Mouse (Mus musculus): ENCODE measurements around the gene Trabd2b.

Gene Trabd2b

GRCm38 (mm10) chr4:114607873-114608272 is 201.3 kb downstream of the Trabd2b start:
- DNase-seq = no peak

- DNase-seq = no peak
These were observed 202.8 kb downstream of the Trabd2b start for GRCm38 (mm10) chr4:114609297-114609696.

- DNase-seq = peak; percentile 72 to 74
These were observed 204.8 kb downstream of the Trabd2b start for GRCm38 (mm10) chr4:114611166-114611929.

GRCm38 (mm10) chr4:114612032-114612431 is 205.5 kb downstream of the Trabd2b start:
- DNase-seq = peak; percentile 75 to 79

GRCm38 (mm10) chr4:114612827-114613226 is 206.3 kb downstream of the Trabd2b start:
- no peak for DNase-seq

GRCm38 (mm10) chr4:114614086-114614485 is 207.6 kb downstream of the Trabd2b start:
- DNase-seq = peak in 1 of 2 experiments; percentile 15

GRCm38 (mm10) chr4:114615765-114616164 is 209.2 kb downstream of the Trabd2b start:
- DNase-seq = no peak

GRCm38 (mm10) chr4:114622929-114623328 is 216.4 kb downstream of the Trabd2b start:
- no peak for DNase-seq

- no peak for DNase-seq
These were observed 217.8 kb downstream of the Trabd2b start for GRCm38 (mm10) chr4:114624114-114624910.

- DNase-seq = no peak
These were observed 218.8 kb downstream of the Trabd2b start for GRCm38 (mm10) chr4:114625357-114625756.

- no peak for DNase-seq
These were observed 219.4 kb downstream of the Trabd2b start for GRCm38 (mm10) chr4:114625920-114626319.

GRCm38 (mm10) chr4:114627674-114628293 is 221.3 kb downstream of the Trabd2b start:
- DNase-seq = no peak

- DNase-seq = peak; percentile 77 to 82
These were observed 229.4 kb downstream of the Trabd2b start for GRCm38 (mm10) chr4:114635889-114636288.

GRCm38 (mm10) chr4:114636324-114636723 is 229.8 kb downstream of the Trabd2b start:
- no peak for DNase-seq

GRCm38 (mm10) chr4:114637120-114637519 is 230.6 kb downstream of the Trabd2b start:
- DNase-seq = peak; percentile 32 to 35

GRCm38 (mm10) chr4:114642469-114642868 is 235.9 kb downstream of the Trabd2b start:
- DNase-seq = no peak

- no peak for DNase-seq
These were observed 237.2 kb downstream of the Trabd2b start for GRCm38 (mm10) chr4:114643679-114644208.

GRCm38 (mm10) chr4:114645341-114645740 is 238.8 kb downstream of the Trabd2b start:
- no peak for DNase-seq

GRCm38 (mm10) chr4:114646825-114647681 is 240.5 kb downstream of the Trabd2b start:
- DNase-seq = no peak

GRCm38 (mm10) chr4:114647689-114648088 is 241.2 kb downstream of the Trabd2b start:
- peak; percentile 89 to 90 for DNase-seq

GRCm38 (mm10) chr4:114648532-114649074 is 242.1 kb downstream of the Trabd2b start:
- peak; percentile 10 to 11 for DNase-seq

GRCm38 (mm10) chr4:114650551-114650950 is 244.0 kb downstream of the Trabd2b start:
- peak in 1 of 2 experiments; percentile 9 for DNase-seq
